Mouse (Mus musculus) forebrain, embryonic 16.5 days (tissue): ENCODE measurements at regions not wholly inside any gene's neighbourhood (a gene's known extent, or its start where the extent isn't known, plus 50 kb on each side); places are given as distances from the start of the nearest gene placed in this dataset.

Experiments used
- ATAC-seq: fragments of 200-750 bp; cut with Nextera tagmentation; 2 replicates; pipeline ENCODE4 v1.8.0; 2017; ENCODE audit warnings: mild to moderate bottlenecking, moderate library complexity
- H3K27ac ChIP-seq: fragments of 300-500 bp; sonication (generic); 2 replicates; pipeline ENCODE4 v1.5.1; 2014; ENCODE audit warnings: low read length, control low read depth
- H3K27me3 ChIP-seq: fragments of 300-500 bp; sonication (generic); replicated peaks from 2 replicates; pipeline ENCODE4 v1.6.1; 2014; ENCODE audit warnings: low read length; ENCODE audit not compliant: control insufficient read depth, insufficient read depth
- H3K36me3 ChIP-seq: fragments of 300-500 bp; sonication (generic); 2 replicates; pipeline ENCODE4 v1.6.1; 2014; ENCODE audit not compliant: control insufficient read depth, insufficient read depth
- H3K4me1 ChIP-seq: fragments of 300-500 bp; sonication (generic); replicated peaks from 2 replicates; pipeline ENCODE4 v1.6.1; 2014; ENCODE audit warnings: low read length; ENCODE audit not compliant: control insufficient read depth, insufficient read depth
- H3K4me2 ChIP-seq: fragments of 300-500 bp; sonication (generic); 2 replicates; pipeline ENCODE4 v1.6.1; 2014; ENCODE audit warnings: mild to moderate bottlenecking, low read length, control low read depth
- H3K4me3 ChIP-seq: fragments of 300-500 bp; sonication (generic); replicated peaks from 2 replicates; pipeline ENCODE4 v1.5.1; 2014; ENCODE audit warnings: mild to moderate bottlenecking, low read length, control low read depth
- H3K9ac ChIP-seq: fragments of 300-500 bp; sonication (generic); replicated peaks from 2 replicates; pipeline ENCODE4 v1.6.1; 2014; ENCODE audit warnings: low read depth, low read length, control low read depth
- H3K9me3 ChIP-seq: fragments of 300-500 bp; sonication (generic); 2 replicates; pipeline ENCODE4 v1.6.1; 2016; ENCODE audit warnings: low read length; ENCODE audit not compliant: control insufficient read depth
- WGBS: fragments of 180-500 bp; shearing (Covaris S2); extraction: QIAGEN DNeasy Blood & Tissue Kit; methylation state at CpG from one replicate; pipeline ENCODE4 v1.1.7; 2014; 5-methylcytosine and 5-hydroxymethylcytosine counted together

DNA sequence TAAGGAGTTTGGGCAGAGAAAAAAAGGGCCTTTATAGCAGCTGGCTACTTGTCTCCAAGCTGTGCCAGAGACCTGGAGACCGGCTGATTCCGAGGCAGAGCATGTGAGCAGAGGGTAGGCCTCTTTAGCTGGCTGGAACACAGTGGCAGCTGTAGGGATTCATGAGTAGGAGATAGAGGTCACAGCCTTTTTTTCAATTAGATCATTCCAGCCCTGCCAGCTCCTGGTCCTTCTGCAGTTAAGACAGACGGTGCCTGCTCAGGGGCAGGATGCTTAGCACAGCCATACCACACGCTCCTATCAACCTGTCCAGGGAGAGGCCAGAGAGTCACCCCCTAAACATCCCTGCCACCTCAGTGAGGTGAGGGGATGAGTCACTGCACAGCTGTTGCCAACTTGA, 302.1 kb downstream of the Galc start:
- ATAC-seq, result no peak
- no peak overlapping the region for H3K9ac ChIP-seq
- no peaks in the 10 kb centered on the region for H3K9me3 ChIP-seq

DNA sequence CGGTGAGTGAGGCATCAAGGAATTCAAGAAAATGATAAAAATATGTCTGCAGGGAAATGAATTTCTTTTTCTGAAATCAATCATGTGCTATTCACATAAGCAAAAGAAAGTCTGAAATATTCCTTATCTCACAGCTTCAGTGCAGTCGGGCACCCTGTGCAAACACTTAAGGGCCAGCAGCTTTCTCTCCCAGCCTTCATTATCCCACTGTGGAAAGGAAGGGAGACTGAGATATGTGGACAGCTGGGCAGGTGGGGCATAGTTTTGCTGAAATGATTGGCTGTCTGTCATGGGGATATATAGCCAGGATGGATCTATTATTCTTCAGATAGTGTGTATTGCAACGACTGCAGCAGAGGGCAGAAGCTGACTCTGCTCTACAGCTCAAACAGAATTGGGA, 305.9 kb downstream of the Galc start:
- Histone ChIP-seq H3K27me3 (no peaks in the 10 kb centered on the region), H3K27ac (no peak overlapping the region), H3K4me3 (no peak overlapping the region), H3K9ac (no peak overlapping the region), H3K9me3 (no peaks in the 10 kb centered on the region), H3K36me3 (no peaks in the 10 kb centered on the region), H3K4me2 (no peak overlapping the region), H3K4me1 (no peaks in the 10 kb centered on the region)
- 90% methylated on average over 3 of the region's 3 CpGs for WGBS
- ATAC-seq, result no peak

More for the DNA sequence above, 302.1 kb downstream of the Galc start:
- H3K36me3 ChIP-seq, result no peaks in the 10 kb centered on the region
- 71% methylated on average over 4 of the region's 4 CpGs for WGBS
- H3K27ac ChIP-seq, result no peak overlapping the region
- H3K27me3 ChIP-seq, result no peaks in the 10 kb centered on the region
- no peak overlapping the region for H3K4me3 ChIP-seq
- no peaks in the 10 kb centered on the region for H3K4me1 ChIP-seq
- H3K4me2 ChIP-seq, result no peak overlapping the region

GRCm38 (mm10) chr12:97952204-97952603, 307.1 kb downstream of the Galc start:
- H3K9me3 ChIP-seq, result no peaks in the 10 kb centered on the region
- 0 out of 2 replicates have a peak overlapping the region, but pooled peaks have one; percentile 9 for H3K27ac ChIP-seq
- H3K4me1 ChIP-seq, result no peaks in the 10 kb centered on the region
- 70% methylated on average over 8 of the region's 8 CpGs for WGBS
- no peak overlapping the region for H3K9ac ChIP-seq
- H3K36me3 ChIP-seq, result no peaks in the 10 kb centered on the region
- no peak overlapping the region for H3K4me2 ChIP-seq
- no peak overlapping the region for H3K4me3 ChIP-seq
- no peaks in the 10 kb centered on the region for H3K27me3 ChIP-seq
- no peak for ATAC-seq

DNA sequence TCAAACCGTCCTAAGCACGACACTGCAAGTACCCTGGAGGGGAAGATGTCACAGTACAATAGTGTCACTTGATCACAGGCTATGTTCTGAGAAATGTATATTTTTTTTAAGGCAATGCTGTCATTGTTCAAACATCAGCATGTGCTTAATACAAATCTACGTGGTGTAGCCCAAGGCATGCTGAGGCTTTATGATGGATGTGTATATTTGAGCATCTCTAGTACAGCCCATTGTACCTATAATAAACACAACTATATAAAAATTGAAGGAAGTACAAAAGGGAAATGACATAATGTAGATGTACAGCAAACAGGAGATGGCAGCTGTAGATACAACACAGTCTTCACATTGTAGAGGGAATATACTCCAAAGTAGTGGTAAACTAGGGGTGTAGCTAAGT, 309.2 kb downstream of the Galc start:
- Histone ChIP-seq H3K9ac (no peak overlapping the region), H3K9me3 (no peaks in the 10 kb centered on the region), H3K36me3 (no peaks in the 10 kb centered on the region; the same call in 1 of the 2 replicates), H3K4me3 (no peak overlapping the region), H3K27me3 (no peaks in the 10 kb centered on the region), H3K27ac (no peak overlapping the region), H3K4me1 (no peaks in the 10 kb centered on the region), H3K4me2 (no peak overlapping the region)
- 86% methylated on average over 3 of the region's 3 CpGs for WGBS
- no peak for ATAC-seq

GRCm38 (mm10) chr12:97947421-97947820, 311.8 kb downstream of the Galc start:
- Histone ChIP-seq H3K9ac (no peak overlapping the region), H3K36me3 (no peaks in the 10 kb centered on the region; the same call in 1 of the 2 replicates), H3K4me3 (no peak overlapping the region), H3K4me2 (no peak overlapping the region), H3K27ac (no peak overlapping the region), H3K9me3 (no peaks in the 10 kb centered on the region), H3K4me1 (no peaks in the 10 kb centered on the region), H3K27me3 (no peaks in the 10 kb centered on the region)
- no peak for ATAC-seq
- WGBS, result 98% methylated on average over 8 of the region's 8 CpGs

- ATAC-seq, result no peak
- no peaks in the 10 kb centered on the region for H3K9me3 ChIP-seq
- 52% methylated on average over 5 of the region's 5 CpGs for WGBS
These were observed 320.9 kb downstream of the Galc start for GRCm38 (mm10) chr12:97938361-97938760.

GRCm38 (mm10) chr12:97929877-97930276, 329.4 kb downstream of the Galc start:
- H3K27me3 ChIP-seq, result no peaks in the 10 kb centered on the region
- H3K4me2 ChIP-seq, result no peak overlapping the region
- H3K4me1 ChIP-seq, result no peaks in the 10 kb centered on the region
- no peaks in the 10 kb centered on the region for H3K36me3 ChIP-seq
- H3K27ac ChIP-seq, result no peak overlapping the region
- WGBS, result 88% methylated on average over 5 of the region's 5 CpGs
- ATAC-seq, result no peak
- H3K9me3 ChIP-seq, result no peaks in the 10 kb centered on the region
- no peak overlapping the region for H3K4me3 ChIP-seq
- no peak overlapping the region for H3K9ac ChIP-seq

More at GRCm38 (mm10) chr12:97938361-97938760, 320.9 kb downstream of the Galc start:
- H3K9ac ChIP-seq, result no peak overlapping the region
- H3K4me2 ChIP-seq, result no peak overlapping the region
- no peak overlapping the region for H3K4me3 ChIP-seq
- H3K27ac ChIP-seq, result no peak overlapping the region
- H3K4me1 ChIP-seq, result no peaks in the 10 kb centered on the region
- no peaks in the 10 kb centered on the region for H3K36me3 ChIP-seq
- no peaks in the 10 kb centered on the region for H3K27me3 ChIP-seq

- Histone ChIP-seq H3K36me3 (no peaks in the 10 kb centered on the region), H3K27me3 (no peaks in the 10 kb centered on the region), H3K4me3 (no peak overlapping the region), H3K4me2 (no peak overlapping the region), H3K9ac (no peak overlapping the region), H3K9me3 (no peaks in the 10 kb centered on the region), H3K4me1 (no peaks in the 10 kb centered on the region), H3K27ac (no peak overlapping the region)
- no peak for ATAC-seq
- 64% methylated on average over 1 of the region's 1 CpGs for WGBS
These were observed 332.2 kb downstream of the Galc start for GRCm38 (mm10) chr12:97927036-97927435.

GRCm38 (mm10) chr12:97921349-97922264, 337.7 kb downstream of the Galc start:
- H3K9me3 ChIP-seq, result no peaks in the 10 kb centered on the region
- no peak overlapping the region for H3K4me3 ChIP-seq
- 39% methylated on average over 21 of the region's 21 CpGs for WGBS
- no peak overlapping the region for H3K27ac ChIP-seq
- no peaks in the 10 kb centered on the region for H3K4me1 ChIP-seq
- no peak overlapping the region for H3K9ac ChIP-seq
- no peak overlapping the region for H3K4me2 ChIP-seq
- no peaks in the 10 kb centered on the region for H3K36me3 ChIP-seq
- ATAC-seq, result no peak
- H3K27me3 ChIP-seq, result no peaks in the 10 kb centered on the region
